Mouse (Mus musculus) forebrain, embryonic 15.5 days (tissue): ENCODE measurements around the gene Ppp1r1b. TPM values are rescaled to one million over a fixed set of nuclear protein-coding genes. Genes with fewer than 3 reads are reported as not detected.
A peak's percentile ranks its signal among the peaks of the same experiment; 100 is the strongest.

Source experiments
- ATAC-seq: fragments of 200-750 bp; cut with Nextera tagmentation; replicated peaks from 2 replicates; pipeline ENCODE4 v1.8.0; 2017; ENCODE audit warnings: mild to moderate bottlenecking, moderate TSS enrichment, moderate library complexity
- H3K27ac ChIP-seq: fragments of 300-500 bp; sonication (generic); replicated peaks from 2 replicates; pipeline ENCODE4 v1.5.1; 2015; ENCODE audit warnings: mild to moderate bottlenecking, inconsistent platforms
- H3K27me3 ChIP-seq: fragments of 300-500 bp; sonication (generic); 2 replicates; pipeline ENCODE4 v1.6.1; 2015; ENCODE audit warnings: inconsistent platforms
- H3K36me3 ChIP-seq: fragments of 300-500 bp; sonication (generic); 2 replicates; pipeline ENCODE4 v1.6.1; 2015; ENCODE audit warnings: mild to moderate bottlenecking, inconsistent platforms
- H3K4me1 ChIP-seq: fragments of 300-500 bp; sonication (generic); 2 replicates; pipeline ENCODE4 v1.6.1; 2015; ENCODE audit warnings: inconsistent platforms
- H3K4me2 ChIP-seq: fragments of 300-500 bp; sonication (generic); replicated peaks from 2 replicates; pipeline ENCODE4 v1.6.1; 2015; ENCODE audit warnings: mild to moderate bottlenecking, inconsistent platforms
- H3K4me3 ChIP-seq: fragments of 300-500 bp; sonication (generic); 2 replicates; pipeline ENCODE4 v1.5.1; 2015; ENCODE audit warnings: mild to moderate bottlenecking, inconsistent platforms
- H3K9ac ChIP-seq: fragments of 300-500 bp; sonication (generic); replicated peaks from 2 replicates; pipeline ENCODE4 v1.6.1; 2015; ENCODE audit warnings: mild to moderate bottlenecking, inconsistent platforms
- H3K9me3 ChIP-seq: fragments of 300-500 bp; sonication (generic); 2 replicates; pipeline ENCODE4 v1.6.1; 2016; ENCODE audit warnings: inconsistent platforms
- WGBS: fragments of 180-500 bp; shearing (Covaris S2); methylation state at CpG from one replicate; pipeline ENCODE4 v1.1.7; 2015; ENCODE audit warnings: mixed read lengths; 5-methylcytosine and 5-hydroxymethylcytosine counted together
- polyA plus RNA-seq: library from polyadenylated mRNA; unstranded; fragments of >200 nt; fragmentation: Nextera tagmentation; extraction: Ambion mirVana; gene quantifications from 2 replicates; pipeline ENCODE4 v1.2.1, GENCODE M21; 2015

Ppp1r1b gene
- polyA plus RNA-seq, 1 experiment from 2014 or later: 60.4 TPM

DNA sequence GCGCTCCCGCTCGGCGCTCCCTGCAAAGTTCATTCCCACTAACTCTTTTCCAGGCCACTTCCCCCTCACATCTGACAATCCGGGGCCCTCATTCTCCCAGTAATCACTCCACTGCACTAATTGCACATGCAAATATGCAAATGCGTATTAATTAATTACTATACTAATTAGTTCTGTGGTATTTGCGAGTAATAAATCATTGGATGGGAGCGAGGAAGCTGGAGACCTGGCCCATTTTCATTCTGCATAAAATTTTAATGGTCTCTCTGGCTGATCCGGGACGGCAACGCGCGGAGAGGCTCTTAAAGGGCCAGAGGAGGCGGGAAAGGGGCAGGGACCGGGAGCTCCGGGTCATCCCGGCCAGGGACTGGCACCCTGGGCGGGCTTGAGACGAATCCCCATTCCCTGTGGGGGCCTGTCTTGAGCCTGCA lies 9.1 kb upstream of the Ppp1r1b start:
- Histone ChIP-seq H3K9me3 (no peaks in the 10 kb centered on the region), H3K4me1 (peaks cover 70% of the 10 kb centered on the region)

DNA sequence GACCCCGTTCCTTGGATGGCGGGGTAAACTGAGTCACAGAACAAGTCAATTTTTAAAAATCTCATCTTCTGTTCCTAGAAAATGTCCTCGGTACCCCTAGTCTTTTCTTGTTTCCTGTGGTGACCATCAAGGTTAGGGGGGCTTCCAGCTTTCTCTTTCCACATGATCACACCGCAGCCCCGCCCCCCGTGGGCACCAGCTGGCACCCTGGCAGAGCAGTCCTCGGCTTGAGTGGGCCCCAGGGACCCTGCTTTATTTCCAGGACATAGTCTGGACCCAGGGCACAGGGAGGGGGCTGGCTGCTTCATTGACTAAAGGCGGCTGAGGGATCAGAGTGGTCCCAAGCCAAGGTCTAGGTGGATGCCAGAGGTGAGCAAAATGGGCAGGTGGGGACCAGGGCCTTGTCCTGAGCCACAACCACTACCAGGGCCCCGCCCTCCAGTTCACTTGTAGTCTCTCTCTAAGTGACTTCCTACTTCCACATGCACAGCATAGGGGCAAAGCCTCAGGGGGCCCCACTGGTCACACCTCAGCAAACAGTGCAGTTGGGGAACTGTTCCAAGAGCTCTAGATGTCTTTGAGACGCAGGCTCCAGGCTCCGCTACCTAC lies 8.4 kb upstream of the Ppp1r1b start:
- Histone ChIP-seq H3K27ac (peak overlapping the region; percentile 98), H3K4me2 (peak overlapping the region; percentile 85), H3K9ac (peak overlapping the region; percentile 72), H3K9me3 (no peaks in the 10 kb centered on the region), H3K36me3 (no peaks in the 10 kb centered on the region), H3K4me1 (peaks cover 63% of the 10 kb centered on the region), H3K27me3 (peaks cover 33% of the 10 kb centered on the region), H3K4me3 (peak overlapping the region; percentile 52)
- WGBS: 9% methylated on average over 11 of the region's 11 CpGs
- no peak for ATAC-seq

More for the DNA sequence above, 9.1 kb upstream of the Ppp1r1b start:
- H3K4me3 ChIP-seq: peak overlapping the region; percentile 52
- peak overlapping the region; percentile 72 for H3K9ac ChIP-seq
- no peaks in the 10 kb centered on the region for H3K36me3 ChIP-seq
- H3K27ac ChIP-seq: peak overlapping the region; percentile 98
- peak overlapping the region; percentile 85 for H3K4me2 ChIP-seq
- under 1% methylated on average over 19 of the region's 19 CpGs for WGBS
- peak; percentile 17 for ATAC-seq
- H3K27me3 ChIP-seq: peaks cover 40% of the 10 kb centered on the region

DNA sequence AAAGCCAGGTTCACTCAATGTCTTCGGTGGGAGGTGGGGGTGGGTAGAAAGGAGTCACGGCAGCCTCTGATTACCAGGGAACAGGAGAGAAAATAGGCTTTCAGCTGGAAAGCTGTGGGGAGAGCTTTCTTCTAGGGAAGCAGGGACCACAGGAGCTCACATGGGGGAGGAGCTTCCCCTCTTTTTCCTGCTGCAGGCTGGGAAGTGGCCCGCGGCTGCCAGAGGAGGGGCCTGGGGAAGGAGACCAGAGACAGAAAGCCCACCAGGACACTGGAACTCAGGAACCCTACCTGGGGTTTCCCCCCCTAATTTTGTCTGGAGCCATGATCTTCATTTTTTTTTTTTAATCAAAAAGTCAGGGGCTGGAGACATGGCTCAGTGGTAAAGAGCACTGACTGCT lies 7.6 kb upstream of the Ppp1r1b start:
- H3K4me3 ChIP-seq: no peak overlapping the region
- no peak overlapping the region for H3K4me2 ChIP-seq
- H3K4me1 ChIP-seq: peaks cover 61% of the 10 kb centered on the region
- H3K27me3 ChIP-seq: peaks cover 29% of the 10 kb centered on the region
- 14% methylated on average over 2 of the region's 4 CpGs for WGBS
- no peaks in the 10 kb centered on the region for H3K9me3 ChIP-seq
- no peak for ATAC-seq
- peak overlapping the region; percentile 98 for H3K27ac ChIP-seq
- H3K36me3 ChIP-seq: no peaks in the 10 kb centered on the region
- H3K9ac ChIP-seq: no peak overlapping the region

DNA sequence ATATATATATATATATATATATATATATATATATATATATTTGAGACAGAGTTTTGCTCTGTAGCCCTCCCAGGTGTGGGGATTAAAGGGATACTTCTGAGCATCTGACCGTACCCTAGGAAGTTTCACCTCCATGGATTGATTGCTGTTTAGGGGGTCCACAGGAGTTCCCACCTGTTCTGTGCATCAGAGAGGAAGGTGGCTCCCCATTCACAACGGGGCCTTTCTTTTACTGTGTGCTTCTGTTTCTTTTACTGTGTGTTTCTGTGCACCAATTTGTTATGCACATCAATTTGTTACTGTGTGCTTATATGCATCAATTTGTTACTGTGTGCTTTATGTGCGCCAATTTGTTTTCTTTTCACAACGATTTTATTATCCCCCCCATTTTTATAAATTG lies 7.0 kb upstream of the Ppp1r1b start:
- no peak for ATAC-seq
- Histone ChIP-seq H3K4me2 (no peak overlapping the region), H3K9ac (no peak overlapping the region), H3K36me3 (no peaks in the 10 kb centered on the region), H3K27ac (peak overlapping the region; percentile 69), H3K9me3 (no peaks in the 10 kb centered on the region), H3K4me3 (no peak overlapping the region), H3K27me3 (peaks cover 26% of the 10 kb centered on the region), H3K4me1 (peaks cover 56% of the 10 kb centered on the region)
- WGBS: 63% methylated on average over 4 of the region's 4 CpGs

DNA sequence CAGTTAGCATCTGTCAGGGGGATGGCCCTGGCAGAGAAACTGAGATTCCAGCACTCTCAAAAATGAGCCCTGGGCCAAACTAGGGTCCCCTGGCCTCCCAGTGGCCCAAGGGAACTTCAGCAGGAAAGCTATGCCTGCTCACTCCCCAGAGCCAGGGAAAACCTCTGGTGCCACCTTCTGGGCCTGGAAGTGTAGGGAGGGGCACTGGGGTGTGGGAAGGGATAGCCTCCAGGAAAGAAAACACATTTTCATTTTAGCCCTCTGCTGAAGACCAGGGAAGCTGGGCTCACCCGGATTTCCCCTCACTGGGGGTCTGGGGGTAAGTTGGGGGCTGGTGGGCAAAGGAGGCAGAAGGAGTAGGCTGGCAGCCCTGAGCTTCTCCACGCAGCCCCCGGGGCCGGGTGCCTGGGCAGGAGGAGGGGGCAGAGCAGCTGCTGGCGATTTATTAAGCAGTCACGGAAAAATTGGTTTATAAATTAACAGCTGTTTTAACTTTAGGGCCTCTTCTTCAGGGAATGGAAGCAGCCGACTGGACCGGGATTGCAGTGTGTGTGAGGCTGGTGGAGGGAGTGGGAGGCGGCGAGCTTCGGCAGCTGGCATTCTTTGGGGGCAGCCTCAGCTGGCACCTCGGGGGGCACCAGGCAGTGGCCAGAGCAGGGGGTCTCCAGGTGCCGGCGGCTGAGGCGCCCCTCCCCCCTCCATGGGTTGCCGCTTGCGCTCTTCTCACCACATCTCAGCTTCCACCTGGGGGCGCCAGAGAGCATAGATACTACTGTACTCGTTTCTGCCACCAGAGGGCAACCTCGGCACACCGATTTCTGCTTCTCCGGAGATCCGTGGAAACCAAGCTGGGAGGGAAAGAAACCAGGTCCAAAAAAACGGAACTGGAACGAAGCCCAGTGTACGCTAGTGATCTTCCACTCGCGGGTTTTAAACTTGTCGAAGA lies 5.9 kb upstream of the Ppp1r1b start:
- Histone ChIP-seq H3K4me3 (peak overlapping the region; percentile 36), H3K36me3 (no peaks in the 10 kb centered on the region), H3K9ac (peak overlapping the region; percentile 32), H3K4me1 (peaks cover 58% of the 10 kb centered on the region), H3K27me3 (peaks cover 26% of the 10 kb centered on the region), H3K9me3 (no peaks in the 10 kb centered on the region), H3K27ac (peak overlapping the region; percentile 69), H3K4me2 (peak overlapping the region; percentile 60)
- peak; percentile 23 for ATAC-seq
- WGBS: 2% methylated on average over 29 of the region's 29 CpGs

DNA sequence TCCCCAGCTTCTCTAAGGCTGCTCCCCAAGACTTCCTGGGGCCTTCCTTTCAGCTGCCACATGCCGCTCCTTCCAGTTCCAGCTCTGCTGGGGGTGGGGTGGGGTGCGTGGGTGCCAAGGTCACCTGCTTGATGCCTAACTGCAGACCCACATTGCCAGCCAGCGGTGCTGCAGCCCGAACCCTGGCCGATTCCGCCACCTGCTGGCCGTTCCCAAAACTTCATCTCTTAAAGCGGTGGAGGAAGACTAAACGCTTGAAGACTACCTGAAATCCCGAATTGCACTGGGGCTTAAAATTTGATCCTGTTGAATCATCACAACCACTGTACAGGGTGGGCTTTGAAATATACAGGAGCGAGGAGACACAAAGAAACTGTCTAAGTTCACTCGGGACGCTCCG lies 3.0 kb upstream of the Ppp1r1b start:
- Histone ChIP-seq H3K9me3 (no peaks in the 10 kb centered on the region), H3K27ac (no peak overlapping the region), H3K4me3 (peak overlapping the region; percentile 25), H3K4me1 (peaks cover 52% of the 10 kb centered on the region), H3K9ac (no peak overlapping the region), H3K27me3 (peaks cover 48% of the 10 kb centered on the region), H3K4me2 (peak overlapping the region; percentile 39), H3K36me3 (no peaks in the 10 kb centered on the region)
- ATAC-seq: no peak
- under 1% methylated on average over 14 of the region's 14 CpGs for WGBS

DNA sequence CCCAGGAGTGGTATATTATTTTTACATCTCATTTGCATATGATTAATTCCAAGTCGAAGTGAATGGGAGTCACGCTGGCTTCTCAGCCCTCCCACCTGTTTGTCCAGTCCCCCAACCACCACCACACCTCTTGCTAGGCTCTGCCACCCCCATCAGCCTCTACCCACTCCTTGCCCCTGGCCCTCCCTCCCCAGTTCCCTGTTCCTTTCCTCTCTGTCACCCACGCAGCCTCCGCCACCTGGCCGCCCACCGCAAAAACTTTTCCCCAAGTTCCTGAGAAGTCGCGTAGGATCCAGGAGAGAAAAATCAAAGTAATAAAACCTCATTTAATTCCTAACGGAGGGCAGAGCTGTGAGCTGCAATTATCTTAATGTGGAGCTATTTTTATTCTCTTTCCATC lies 2.0 kb upstream of the Ppp1r1b start:
- ATAC-seq: no peak
- Histone ChIP-seq H3K27ac (no peak overlapping the region), H3K4me2 (no peak overlapping the region), H3K27me3 (peaks cover 55% of the 10 kb centered on the region), H3K4me3 (no peak overlapping the region), H3K36me3 (no peaks in the 10 kb centered on the region), H3K4me1 (peaks cover 46% of the 10 kb centered on the region), H3K9me3 (no peaks in the 10 kb centered on the region), H3K9ac (no peak overlapping the region)
- WGBS: 7% methylated on average over 9 of the region's 9 CpGs

DNA sequence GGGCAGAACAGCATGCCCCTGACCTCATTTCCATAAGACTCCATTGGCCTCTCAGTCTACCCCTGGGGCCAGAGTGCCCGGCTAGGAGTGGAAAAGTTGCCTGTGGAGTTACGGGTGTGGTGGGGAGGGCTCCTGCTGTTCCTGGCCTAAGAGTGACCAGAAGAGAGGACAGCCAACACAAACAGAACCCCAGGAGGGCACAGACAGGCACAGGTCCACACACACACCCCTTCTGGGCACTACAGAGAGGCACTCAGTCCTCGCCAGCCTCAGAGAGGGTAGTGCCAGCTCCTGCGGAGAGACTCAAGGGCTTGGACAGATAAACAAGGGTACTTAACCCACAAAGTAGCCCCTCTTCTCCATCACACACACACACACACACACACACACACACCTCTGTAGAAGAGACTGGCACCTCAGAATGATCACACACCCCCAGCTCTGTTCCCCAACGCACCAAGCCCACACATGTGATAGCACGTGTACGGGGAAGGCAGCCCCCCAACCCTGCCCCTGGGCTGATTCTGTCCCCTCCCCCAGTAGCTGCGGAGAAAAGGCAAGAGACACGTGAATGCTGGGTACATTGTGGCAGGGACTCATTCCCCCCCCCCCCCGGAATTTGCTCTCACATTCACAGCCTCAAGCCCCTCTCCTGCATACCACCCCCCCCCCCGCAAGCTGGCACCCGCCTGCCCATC lies 670 bp upstream of the Ppp1r1b start:
- H3K36me3 ChIP-seq: no peaks in the 10 kb centered on the region
- H3K4me1 ChIP-seq: peaks cover 35% of the 10 kb centered on the region
- H3K9me3 ChIP-seq: no peaks in the 10 kb centered on the region
- WGBS: 2% methylated on average over 9 of the region's 12 CpGs
- peaks cover 56% of the 10 kb centered on the region for H3K27me3 ChIP-seq
- peak overlapping the region; percentile 54 for H3K4me3 ChIP-seq
- H3K9ac ChIP-seq: no peak overlapping the region
- peak overlapping the region; percentile 91 for H3K4me2 ChIP-seq
- ATAC-seq: peak; percentile 18
- H3K27ac ChIP-seq: no peak overlapping the region

DNA sequence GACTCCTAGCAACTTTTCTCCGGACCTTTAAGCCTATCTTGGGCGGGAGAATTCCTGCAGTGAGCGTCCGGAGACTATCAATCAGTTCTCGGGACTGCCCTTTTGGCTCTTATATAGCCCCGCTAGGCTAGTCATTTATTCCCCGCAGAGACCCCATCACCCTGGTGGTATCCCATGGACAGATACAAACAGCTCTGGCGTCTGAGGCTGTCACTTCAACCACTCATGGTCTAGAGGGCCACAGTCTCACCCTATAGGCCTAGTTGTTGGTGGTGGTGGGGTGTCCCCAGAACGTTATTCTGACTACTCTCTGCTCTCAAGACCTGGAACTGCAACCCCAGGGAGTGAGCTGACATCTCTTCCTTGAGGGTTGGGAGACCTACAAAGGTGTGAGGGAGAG lies 1.1 kb downstream of the Ppp1r1b start:
- H3K27me3 ChIP-seq: peaks cover 59% of the 10 kb centered on the region
- H3K4me1 ChIP-seq: peaks cover 30% of the 10 kb centered on the region
- no peaks in the 10 kb centered on the region for H3K9me3 ChIP-seq
- ATAC-seq: no peak
- H3K4me2 ChIP-seq: peak overlapping the region; percentile 91
- no peak overlapping the region for H3K27ac ChIP-seq
- no peaks in the 10 kb centered on the region for H3K36me3 ChIP-seq
- peak overlapping the region; percentile 58 for H3K9ac ChIP-seq
- WGBS: 8% methylated on average over 9 of the region's 9 CpGs
- H3K4me3 ChIP-seq: peak overlapping the region; percentile 54

DNA sequence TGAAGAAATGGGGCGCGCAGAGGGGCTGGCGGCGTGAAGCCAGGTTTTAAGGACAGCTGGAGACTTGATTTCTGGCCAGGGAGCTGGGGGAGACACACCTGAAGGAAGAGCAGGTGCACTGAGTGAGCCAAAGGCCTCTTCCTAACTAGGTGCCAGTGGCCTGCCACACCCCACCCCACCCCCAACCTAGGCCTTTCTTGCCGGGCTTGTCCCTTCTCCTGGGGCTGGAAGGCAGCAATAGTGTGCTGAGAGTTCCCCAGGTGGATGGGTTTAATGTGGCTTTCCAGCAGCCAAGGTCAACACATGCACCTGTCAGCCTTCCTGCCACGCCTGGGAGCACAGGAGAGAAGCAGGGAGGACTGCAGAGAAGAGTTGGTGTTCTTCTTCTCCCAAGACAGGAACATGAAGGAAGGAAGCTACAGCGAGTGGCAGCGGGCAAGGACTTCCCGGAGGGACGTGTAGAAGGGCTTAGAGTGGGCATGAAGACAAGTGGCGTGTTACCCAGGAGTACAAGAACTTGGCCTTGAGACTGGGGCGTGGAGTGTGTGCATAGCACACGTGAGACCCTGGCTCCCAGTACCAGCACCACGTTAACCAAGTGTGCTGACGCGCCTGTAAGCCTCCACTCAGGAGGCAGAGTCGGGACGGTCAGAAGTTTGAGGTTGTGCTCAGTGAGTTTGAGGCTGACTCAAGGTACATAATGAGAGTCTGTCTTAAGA lies 4.2 kb downstream of the Ppp1r1b start:
- WGBS: 80% methylated on average over 18 of the region's 18 CpGs
- H3K27me3 ChIP-seq: peaks cover 43% of the 10 kb centered on the region

DNA sequence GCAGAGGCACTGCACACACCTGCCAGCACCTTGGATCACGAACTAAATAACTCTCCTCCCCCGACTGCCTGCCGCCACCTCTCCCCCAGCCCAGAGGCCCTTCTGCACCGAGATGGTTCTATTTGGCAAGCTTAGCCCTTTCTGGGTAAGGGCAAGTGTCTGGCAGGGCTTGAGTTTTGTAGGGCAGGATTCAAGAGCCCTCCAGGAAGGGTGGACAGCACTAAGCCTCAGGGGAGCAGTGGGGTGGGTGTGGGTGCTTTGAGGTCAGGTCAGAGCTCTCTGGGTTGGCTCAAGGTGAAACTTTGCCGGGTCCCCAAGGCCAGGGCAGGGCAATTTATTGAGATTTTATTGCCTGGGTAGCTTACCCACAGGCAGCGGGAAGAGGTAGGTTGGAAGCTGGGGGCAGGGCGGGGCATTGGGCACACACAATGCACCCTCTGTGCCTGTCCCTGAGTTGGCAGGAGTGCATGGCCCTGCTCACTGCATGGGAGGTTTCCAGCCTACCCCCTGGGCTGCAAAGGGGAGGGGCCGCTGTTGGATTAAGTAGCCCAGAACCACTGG lies 5.5 kb downstream of the Ppp1r1b start:
- Histone ChIP-seq H3K4me3 (no peak overlapping the region), H3K27me3 (peaks cover 34% of the 10 kb centered on the region), H3K9me3 (no peaks in the 10 kb centered on the region), H3K27ac (no peak overlapping the region), H3K9ac (no peak overlapping the region), H3K36me3 (no peaks in the 10 kb centered on the region), H3K4me2 (no peak overlapping the region), H3K4me1 (peaks cover 12% of the 10 kb centered on the region)
- ATAC-seq: no peak
- WGBS: 40% methylated on average over 8 of the region's 8 CpGs

More for the DNA sequence above, 4.2 kb downstream of the Ppp1r1b start:
- ATAC-seq: no peak
- no peak overlapping the region for H3K27ac ChIP-seq
- H3K9ac ChIP-seq: no peak overlapping the region
- H3K36me3 ChIP-seq: no peaks in the 10 kb centered on the region
- H3K9me3 ChIP-seq: no peaks in the 10 kb centered on the region
- peaks cover 19% of the 10 kb centered on the region for H3K4me1 ChIP-seq
- H3K4me3 ChIP-seq: no peak overlapping the region
- H3K4me2 ChIP-seq: no peak overlapping the region
